Mouse (Mus musculus) brain, embryonic 18.5 days (tissue): ENCODE results near the gene Clstn1.
"Not testable (repeated sequence)": the region's sequence is repeated elsewhere in the genome, so short reads cannot be mapped to it uniquely, and the experiment has no call there.

Experiments used
- DNase-seq: peaks from one replicate; pipeline ENCODE4 v3.0.0-alpha.2; 2012; ENCODE audit warnings: low read depth, low spot score

Gene Clstn1

DNA sequence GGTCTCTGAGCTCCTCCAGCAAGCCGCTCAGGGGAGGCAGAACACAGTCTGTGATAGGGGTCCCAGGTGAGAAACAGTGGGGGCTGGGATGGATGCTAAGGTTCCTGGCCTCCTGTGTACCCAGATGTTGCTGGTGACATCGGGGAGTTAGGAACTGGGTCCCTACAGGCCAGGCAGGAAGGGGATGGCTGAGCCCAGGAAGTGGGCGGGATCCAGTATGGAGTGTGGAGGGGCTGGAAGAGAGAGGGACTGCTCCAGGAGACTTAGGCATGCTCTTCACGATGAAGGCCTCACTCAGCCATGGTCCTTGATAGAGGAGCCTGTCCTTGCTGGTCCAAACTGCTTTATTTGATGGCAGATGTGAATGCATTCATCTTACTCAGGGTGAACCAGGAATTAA, 13.9 kb downstream of the Clstn1 start:
- no peak for DNase-seq

DNA sequence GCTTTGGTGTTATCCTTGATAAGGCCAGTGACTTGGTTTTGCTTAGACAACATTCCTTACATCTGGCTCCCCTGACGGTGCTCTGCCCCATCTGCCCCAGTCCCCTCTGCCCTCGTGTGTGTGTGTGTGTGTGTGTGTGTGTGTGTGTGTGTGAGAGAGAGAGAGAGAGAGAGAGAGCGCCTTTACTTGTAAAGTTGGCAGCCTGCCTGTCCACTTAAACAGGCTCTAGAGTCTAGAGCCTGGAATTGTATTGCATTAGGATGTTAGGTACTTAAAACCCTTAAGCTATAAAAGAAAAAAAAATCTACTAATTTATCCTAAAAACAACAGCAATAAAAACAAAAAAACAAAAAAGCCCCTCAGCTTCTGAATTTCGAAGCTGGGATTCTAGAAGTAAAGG, 15.2 kb downstream of the Clstn1 start:
- no peak for DNase-seq

DNA sequence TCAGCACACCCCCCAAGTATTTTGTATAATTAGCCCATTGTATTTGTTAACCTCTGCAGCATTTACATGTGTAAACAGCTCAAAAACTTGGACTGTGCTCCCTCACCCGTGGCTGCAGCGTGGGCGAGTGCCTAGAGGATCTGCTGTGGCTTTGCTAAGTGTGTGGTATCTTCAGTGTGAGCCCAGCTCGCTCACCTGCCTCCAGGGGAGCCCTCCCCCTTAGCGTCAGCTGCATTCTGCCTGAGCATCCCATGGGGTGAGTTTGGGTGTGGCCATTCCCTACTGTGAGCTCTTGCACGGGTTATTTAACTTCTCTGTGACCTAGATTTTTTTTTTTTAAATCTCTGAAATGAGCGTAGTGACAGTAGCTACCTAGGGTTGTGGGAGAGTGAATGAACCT, 16.0 kb downstream of the Clstn1 start:
- no peak for DNase-seq

DNA sequence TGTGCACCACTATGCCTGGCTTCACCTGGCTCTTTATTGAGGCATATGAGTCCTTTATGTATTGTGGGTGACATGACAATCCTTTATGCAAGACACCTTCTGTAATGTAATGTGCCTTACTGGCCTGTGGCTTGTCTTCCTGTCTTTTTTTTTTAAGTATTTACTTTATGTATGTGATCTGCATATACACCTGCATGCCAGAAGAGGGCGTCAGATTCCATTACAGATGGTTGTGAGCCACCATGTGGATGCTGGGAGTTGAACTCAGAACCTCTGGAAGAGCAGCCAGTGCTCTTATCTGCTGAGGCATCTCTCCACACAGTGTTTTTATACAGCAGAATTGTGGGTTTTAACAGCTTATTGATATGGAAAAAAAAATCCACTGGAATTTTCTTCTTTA, 17.6 kb downstream of the Clstn1 start:
- no peak for DNase-seq

DNA sequence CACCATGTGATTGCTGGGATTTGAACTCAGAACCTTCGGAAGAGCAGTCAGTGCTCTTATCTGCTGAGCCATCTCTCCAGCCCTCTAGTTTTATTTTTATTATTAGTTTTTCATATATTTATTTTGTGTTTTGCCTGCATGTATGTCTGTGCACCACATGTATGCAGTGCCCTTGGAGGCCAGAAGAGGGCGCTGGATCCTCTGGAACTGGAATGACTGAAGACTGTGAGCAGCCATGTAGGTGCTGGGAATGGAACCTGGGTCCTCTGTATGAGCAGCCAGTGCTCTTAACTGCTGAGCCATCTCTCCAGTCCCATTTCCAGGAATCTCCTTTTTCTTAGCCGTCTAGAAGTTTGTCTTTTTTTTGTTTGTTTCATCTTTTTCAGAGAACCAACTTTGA, 18.2 kb downstream of the Clstn1 start:
- no peak for DNase-seq

DNA sequence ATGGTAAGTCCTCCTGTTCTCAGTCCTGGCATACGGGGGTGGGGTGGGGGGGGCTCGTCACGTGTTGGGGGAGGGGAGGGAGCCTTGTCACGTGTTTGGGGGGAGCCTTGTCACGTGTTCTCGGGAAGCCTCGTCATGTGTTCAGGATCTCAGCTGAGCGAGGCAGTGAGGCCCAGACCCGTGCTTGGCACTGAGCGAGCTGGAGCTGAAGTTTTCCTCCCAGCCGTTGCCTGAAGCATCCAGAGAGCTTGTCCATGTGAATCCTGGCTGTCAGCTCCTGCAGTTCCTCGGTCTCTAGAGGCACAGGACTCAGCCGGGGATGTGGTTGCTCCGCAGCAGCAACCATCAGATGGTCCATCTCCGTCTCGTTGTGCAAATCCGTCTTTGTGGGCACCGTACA, 19.8 kb downstream of the Clstn1 start:
- DNase-seq, result no peak

DNA sequence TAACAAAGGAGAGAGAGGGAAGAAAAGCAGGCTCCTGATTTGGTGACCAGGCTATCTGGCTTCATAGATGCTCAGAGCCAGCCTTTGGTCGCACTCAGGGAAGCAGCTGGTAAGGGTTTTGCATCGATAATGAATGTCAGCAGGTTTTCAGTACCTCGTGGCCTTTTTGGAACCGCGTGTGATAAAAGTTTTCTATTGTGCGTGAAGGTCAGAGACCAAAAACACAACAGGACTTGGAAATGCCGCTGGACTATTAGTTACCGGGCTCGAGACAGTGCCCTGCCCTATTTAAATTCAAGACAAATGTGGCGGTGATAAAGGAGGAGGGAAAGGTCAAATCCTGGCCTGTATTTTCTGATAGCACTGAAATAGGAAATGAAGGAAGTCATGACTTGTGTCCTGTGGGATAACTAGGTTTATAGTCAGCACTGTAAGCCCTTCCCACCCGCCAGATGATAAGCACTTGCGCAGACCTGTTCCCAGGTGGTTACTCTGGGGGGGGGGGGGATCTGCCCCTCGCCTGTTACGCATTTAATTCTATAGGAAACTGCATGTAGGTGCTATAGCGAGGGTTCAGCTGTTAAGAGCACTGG, 20.6 kb downstream of the Clstn1 start:
- DNase-seq, result no peak

DNA sequence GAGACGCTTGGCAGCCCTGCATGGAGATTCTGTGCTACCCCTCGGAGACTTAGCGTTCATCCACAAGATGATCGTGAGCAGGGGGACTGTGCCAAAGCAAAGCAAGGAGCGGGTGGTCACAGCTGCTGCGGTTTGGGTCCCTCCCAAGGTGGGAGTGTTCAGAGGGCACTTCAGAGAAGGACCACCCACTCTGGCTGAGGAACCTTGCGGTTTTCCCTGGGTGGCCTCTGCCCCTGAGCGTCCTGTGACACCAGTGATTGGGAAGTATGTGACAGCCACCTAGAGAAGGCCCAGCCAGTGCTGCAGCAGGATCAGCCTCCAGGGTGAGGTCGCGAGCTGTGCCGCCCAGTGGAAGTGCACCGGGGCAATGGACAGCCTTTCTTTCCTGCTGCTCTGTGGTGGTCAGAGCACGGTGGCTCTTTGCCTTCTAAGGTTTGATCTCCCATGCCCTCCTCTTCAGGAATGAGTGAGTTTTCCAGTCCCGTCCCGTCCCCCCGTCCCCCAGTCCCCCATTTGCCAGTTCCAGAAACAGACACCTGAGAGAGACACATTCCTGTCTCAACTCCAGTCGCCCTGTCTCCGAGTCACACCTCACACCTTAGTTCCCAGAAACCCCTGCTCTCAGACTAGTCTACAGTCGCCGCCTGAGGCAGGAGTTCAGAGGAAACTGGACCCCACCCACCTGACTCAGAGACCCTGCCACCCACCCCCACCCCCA, 21.5 kb downstream of the Clstn1 start:
- DNase-seq, result no peak

DNA sequence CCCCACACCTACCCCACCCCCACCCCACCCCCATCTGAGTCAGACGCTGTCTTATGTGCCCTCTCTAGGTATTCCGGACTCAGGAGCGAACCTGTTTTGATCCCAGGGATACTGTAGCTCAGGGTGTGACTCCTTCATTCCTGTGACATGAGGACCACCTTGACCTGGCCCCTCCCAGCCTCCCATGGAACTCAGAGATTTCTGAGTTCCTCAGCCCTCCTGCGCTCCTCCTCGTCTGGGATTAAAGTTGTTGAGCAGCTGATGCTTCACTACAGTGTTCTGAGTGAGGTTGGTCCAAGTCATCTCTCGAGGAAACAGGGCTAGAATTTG, 22.0 kb downstream of the Clstn1 start:
- no peak for DNase-seq

DNA sequence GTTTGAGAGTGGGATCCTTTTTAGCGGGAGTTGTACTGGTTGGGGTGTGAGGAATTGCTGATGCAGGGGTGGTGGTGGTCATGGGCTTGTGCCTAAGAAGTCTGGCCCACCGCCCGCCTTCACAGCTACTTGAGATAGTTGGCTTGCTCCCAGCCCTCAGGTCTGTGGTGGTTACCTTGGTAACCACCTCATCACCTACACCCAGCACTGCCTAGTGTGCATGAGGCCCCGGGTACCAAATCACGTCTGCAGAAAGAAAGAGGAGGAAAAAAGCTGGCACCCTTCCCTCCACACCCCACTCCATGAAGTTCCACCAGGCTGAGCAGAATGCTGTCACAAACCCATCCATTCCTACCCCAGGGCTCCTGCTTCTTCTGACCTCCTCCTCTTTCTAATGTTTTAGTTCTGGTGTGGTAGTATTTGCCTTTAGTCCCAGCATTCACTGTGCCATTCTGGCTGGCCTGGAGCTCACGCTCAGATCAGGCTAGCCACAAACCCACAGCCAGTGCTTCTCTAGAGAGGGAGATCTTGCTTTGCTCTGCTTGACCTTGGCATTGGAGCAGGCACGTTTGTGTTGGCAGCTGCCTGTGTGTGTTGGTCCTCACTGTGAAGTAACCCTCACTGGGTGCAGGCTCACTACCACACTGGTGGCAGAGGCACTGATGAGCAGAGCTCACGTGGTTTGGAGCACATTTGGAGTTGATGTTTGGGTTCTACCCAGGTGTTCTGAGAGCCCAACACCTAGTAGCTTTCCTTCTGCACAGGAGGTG, 23.2 kb downstream of the Clstn1 start:
- DNase-seq, result no peak

DNA sequence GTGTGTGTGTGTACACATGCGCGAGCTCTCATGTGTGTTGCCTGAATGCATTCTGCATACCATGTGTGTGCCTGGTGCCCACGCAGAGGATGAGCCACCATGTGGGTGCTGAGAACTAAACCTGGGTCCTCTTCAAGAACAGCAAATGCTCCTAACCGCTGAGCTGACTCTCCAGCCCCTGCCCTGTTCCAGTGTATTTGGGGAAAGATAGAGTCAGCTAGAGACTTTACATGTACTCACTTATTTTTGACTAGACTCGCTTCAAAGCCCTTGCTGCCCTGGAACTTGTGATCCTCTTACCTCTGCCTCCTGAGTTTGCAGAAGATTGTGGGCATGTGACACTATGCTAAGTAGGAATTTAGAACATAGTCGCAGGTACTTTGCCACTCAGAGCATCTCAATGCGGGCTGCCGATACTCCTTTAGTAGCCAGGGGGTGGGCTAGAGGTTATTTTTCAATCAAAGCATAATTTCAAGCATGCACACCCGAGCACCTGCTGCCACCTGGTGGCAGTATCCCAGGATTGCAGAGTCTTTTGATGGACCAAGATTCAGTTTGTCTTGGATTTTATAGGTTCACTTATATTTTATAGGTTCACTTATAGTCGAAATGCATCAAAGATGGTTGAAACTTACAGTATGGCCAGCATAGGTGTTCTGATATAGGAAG, 25.2 kb downstream of the Clstn1 start:
- no peak for DNase-seq

DNA sequence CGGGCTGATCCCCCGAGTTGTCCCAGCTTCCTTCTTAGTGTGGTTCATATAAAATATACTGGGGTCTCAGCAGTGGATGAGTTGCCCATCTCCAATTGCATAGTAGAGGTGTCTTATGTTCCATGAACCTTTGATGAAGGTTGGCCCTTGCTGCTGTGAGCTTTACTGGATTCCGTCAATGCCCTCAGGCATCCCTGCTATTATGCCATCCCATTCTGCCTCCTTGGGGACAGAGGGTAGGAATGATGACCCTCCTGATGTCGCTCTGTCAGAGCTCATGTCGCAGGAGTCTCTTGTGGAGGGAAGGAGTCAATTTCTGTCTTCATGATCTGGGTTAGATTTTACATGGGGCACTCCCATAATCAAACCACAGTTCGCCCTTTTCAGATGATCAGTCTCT, 27.2 kb downstream of the Clstn1 start:
- not testable (repeated sequence) for DNase-seq

DNA sequence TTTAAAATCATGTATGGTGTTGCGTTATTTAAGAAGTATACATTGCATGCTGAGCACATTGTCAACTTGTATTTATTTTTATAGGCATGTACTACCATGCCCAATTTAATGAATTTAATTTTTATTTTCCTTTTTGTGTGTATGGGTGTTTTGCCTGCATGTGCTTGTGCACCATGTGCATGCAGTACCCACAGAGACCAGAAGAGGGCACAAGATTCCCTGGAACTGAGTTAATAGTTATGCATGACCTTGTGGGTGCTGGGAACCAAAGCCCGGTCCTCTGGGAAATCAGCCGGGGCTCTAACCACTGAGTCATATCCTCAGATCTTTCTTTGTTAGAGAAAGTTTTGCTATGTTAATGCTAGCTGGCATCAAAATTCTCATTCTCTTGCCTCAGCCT, 28.6 kb downstream of the Clstn1 start:
- no peak for DNase-seq

DNA sequence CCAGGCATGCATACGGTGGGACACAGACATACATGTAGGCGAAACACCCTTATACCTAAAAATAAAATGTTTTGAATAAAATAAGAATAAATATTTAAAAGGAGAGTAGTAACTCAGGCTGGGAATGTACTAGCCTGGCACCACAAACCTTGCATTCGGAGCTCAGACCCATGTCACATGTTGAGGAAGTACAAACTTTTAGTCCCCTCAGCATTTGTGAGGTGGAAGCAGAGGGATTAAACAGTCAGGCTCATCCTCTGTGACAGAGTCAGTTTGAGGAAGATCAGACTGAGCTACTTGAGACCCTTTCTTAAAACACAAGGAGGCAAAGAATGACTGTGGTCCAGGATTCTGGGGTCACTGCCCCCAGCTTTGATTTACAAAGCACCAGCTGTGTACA, 30.7 kb downstream of the Clstn1 start:
- DNase-seq, result not testable (repeated sequence)

DNA sequence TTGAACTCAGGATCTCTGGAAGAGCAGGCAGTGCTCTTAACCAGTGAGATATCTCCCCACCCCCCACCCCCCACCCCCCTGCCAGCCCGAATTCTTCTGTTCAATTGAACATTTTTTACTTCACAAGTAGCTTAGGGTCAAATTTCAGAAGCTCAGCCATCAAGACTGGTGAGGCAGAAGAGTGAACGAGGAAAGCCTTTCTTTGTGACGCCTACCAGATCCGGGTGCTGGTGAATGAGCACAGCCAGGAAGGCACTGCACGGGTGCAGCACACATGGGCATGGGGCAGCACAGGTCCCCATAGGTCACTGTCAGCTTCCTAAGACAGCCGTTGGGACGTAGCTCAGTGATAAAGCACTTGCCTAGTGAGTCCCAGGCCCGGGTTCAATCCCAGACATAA, 33.7 kb downstream of the Clstn1 start:
- DNase-seq, result no peak

DNA sequence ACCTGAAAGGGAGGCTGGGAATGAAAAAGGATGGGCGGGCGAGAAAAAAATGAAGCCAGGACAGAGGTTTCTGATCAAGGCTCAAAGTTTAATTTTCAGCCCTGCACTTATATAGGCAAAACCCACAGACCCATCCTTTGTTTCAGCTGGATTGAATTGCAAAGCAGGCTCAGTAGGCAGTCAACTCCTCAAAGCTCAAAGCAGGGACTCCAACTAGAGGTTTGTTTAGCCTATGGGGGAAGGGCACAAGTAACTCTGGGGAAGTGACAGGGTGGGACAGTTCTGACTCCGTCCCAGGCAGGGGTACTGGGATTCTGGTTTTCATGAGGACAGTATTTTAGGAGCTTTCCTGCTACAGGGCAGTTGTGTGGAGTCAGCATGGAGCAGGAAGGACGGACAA, 35.0 kb downstream of the Clstn1 start:
- no peak for DNase-seq

DNA sequence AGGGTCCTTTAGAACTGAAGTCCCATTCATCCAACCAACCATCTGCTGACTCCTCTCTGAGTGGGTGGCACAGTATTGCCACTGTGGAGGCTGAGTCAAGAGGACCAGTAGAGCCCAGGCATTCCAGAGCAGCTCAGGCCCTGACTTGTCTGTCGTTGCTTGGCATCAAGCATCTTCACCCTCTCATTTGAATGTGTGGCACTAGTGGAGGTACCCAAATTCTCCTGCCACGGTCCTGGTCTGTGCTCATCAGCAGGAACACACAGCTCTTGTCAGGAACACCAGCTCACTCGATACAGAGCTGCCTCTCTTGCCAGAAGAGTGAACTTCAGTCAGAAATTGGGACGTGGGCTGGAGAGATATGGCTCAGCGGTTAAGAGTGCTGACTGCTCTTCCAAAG, 37.4 kb downstream of the Clstn1 start:
- DNase-seq, result no peak

DNA sequence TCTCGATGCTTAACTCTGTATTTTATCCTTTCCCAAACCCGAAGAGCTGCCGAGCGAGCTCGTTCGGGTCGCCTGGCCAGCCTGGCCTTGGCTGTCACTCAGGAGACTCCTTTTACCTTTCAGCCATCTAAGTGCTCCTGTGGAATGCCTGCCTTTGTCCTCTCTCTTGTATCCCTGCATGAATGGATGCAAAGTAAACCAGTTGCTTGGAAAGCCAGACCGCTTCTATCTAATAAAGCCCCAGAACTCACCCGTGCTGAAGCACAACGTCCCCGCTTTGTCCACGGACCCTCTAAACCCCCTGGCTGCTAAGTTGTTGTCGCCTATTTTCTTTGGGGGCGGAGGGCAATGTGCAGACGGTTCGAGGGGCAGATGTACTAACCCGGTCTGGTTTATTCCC, 40.5 kb downstream of the Clstn1 start:
- DNase-seq, result no peak

DNA sequence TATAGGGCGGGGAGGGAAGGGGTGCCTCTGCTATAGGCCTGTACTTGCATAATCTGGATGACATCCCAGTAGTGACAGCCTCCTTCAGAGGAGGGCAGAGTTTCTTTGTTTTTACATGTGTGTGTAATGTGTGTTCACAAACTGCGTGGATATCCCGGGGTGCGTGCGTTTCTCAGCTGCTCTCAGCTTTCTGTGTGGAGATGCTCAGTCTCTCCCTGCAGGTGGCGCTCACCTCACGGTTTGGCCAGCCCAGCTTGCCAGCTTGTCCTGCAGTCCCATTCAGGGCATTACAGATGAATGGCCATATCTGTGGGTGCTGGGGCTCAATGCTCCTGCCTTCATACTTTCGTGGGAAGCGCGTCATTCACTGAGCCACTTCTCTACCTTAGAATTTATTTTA, 42.1 kb downstream of the Clstn1 start:
- no peak for DNase-seq

DNA sequence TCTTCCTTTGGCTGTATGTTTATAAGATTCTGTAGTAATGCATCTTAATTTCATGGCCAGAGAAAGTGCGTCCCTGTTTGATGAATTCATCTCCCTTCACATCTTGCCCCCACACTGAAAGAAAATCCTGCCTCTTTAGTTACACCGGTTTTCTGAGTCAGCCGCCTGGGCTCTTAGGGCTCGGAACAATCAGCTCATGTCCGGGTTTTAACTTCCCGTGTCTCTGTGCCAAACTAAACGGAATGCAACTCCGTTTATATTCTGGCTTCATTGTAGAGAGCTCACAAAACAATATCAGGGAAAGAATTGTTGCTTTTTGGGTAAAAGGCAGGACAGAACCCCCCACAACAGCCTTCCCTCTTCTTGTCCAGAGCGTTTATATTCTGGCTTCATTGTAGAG, 42.5 kb downstream of the Clstn1 start:
- no peak for DNase-seq

DNA sequence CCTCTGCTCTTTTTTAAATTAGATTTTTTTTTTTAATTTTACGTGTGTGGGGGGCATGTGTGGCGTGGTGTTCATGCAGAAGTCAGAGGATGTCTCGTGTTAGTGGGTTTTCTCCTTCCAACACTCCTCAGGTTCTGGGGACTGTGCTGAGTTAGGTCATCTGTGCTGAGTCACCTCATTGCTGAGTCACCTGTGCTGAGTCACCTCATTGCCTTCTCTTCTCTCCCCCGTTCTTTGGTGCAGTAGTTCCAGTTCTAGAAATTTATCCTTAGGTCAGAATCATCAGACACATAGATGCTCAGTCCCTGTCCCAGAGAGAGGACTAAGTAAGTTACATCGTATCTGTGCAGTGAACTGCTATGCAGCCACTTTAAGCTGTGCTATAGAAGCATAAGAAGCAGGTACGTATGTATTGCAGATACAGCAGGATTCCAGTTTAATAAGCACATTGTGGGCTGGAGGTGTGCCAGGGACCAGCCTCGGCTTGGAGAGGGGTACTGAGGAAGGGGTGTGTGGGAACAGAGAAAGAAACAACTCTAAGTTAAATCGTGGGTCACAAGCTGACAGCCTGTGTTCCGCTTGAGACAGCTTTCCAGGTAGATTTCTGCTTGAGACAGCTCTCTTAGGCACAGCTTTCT, 46.5 kb downstream of the Clstn1 start:
- no peak for DNase-seq

DNA sequence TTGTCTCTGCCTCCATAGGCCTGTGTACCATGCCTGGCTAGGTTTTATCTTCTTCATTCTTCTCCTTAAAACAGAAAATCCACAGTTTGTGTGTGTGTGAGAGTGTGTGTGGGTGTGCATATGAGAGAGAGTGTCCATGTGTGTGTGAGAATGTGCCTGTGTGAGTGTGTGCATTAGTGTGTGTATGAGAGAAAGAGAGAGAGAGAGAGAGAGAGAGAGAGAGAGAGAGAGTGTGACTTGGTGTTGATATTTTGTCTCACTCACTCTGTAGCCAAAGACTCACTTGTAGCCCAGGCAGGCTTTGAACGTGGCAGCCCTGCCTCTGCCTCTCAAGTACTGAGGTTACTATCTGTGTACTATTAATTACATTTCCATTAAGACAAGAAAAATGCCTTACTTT, 47.9 kb downstream of the Clstn1 start:
- DNase-seq, result no peak
